Mouse (Mus musculus) neural tube, embryonic 14.5 days (tissue): ENCODE measurements around the gene Gab2. TPM values are rescaled to one million over a fixed set of nuclear protein-coding genes. Genes with fewer than 3 reads are reported as not detected.

Experiments used
- ATAC-seq: fragments of 200-750 bp; cut with Nextera tagmentation; 2 replicates; pipeline ENCODE4 v1.8.0; 2017; ENCODE audit warnings: low read depth, mild to moderate bottlenecking, moderate TSS enrichment, moderate library complexity
- H3K27ac ChIP-seq: fragments of 300-500 bp; sonication (generic); 2 replicates; pipeline ENCODE4 v1.5.1; 2014; ENCODE audit warnings: low read depth, mild to moderate bottlenecking, control low read depth, low read length, moderate library complexity, mixed read lengths
- H3K27me3 ChIP-seq: fragments of 300-500 bp; sonication (generic); 2 replicates; pipeline ENCODE4 v1.6.1; 2014; ENCODE audit warnings: low read length; ENCODE audit not compliant: control insufficient read depth, insufficient read depth
- H3K36me3 ChIP-seq: fragments of 300-500 bp; sonication (generic); 2 replicates; pipeline ENCODE4 v1.6.1; 2014; ENCODE audit warnings: low read length, mixed read lengths; ENCODE audit not compliant: control insufficient read depth, insufficient read depth
- H3K4me1 ChIP-seq: fragments of 300-500 bp; sonication (generic); 2 replicates; pipeline ENCODE4 v1.6.1; 2014; ENCODE audit warnings: low read length; ENCODE audit not compliant: control insufficient read depth, insufficient read depth
- H3K4me2 ChIP-seq: fragments of 300-500 bp; sonication (generic); 2 replicates; pipeline ENCODE4 v1.6.1; 2014; ENCODE audit warnings: mild to moderate bottlenecking, low read depth, low read length, control low read depth
- H3K4me3 ChIP-seq: fragments of 300-500 bp; sonication (generic); 2 replicates; pipeline ENCODE4 v1.5.1; 2014; ENCODE audit warnings: low read depth, low read length, control low read depth, mixed read lengths
- H3K9ac ChIP-seq: fragments of 300-500 bp; sonication (generic); replicated peaks from 2 replicates; pipeline ENCODE4 v1.6.1; 2014; ENCODE audit warnings: low read depth, mild to moderate bottlenecking, control low read depth, low read length, mixed read lengths
- H3K9me3 ChIP-seq: fragments of 300-500 bp; sonication (generic); 2 replicates; pipeline ENCODE4 v1.6.1; 2016; ENCODE audit warnings: low read length; ENCODE audit not compliant: control insufficient read depth
- WGBS: fragments of 180-500 bp; shearing (Covaris S2); extraction: QIAGEN DNeasy Blood & Tissue Kit; methylation state at CpG from one replicate; pipeline ENCODE4 v1.1.7; 2014; 5-methylcytosine and 5-hydroxymethylcytosine counted together
- polyA plus RNA-seq: library from polyadenylated mRNA; unstranded; fragments of >200 nt; fragmentation: Nextera tagmentation; extraction: Ambion mirVana; gene quantifications from 2 replicates; pipeline ENCODE4 v1.2.1, GENCODE M21; 2014

Gab2 gene
- polyA plus RNA-seq, 1 experiment from 2014 or later: 13.8 TPM

DNA sequence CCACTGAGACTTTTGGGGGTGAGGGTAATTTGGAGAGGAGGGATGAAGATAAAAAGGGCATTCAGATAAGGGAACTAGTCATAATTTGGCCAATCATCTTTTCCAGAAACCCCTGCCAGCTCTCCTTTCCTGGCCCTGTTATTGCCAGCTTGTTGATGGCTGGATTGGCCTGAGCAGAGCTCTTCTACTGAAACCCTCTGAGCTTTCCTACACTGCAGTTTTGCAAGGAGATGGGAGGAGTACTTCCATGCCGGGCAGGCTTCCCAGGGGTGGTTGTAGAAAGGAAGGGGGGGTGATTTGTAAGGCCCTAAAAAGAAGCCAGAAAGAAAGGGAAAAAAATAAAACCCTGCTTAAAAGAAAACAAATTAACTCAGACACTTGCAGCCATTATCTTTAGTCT lies 181.2 kb downstream of the Gab2 start:
- H3K36me3 ChIP-seq: no peaks in the 10 kb centered on the region
- no peaks in the 10 kb centered on the region for H3K4me1 ChIP-seq
- no peak overlapping the region for H3K9ac ChIP-seq
- H3K4me2 ChIP-seq: no peak overlapping the region
- 36% methylated on average over 1 of the region's 1 CpGs for WGBS
- H3K9me3 ChIP-seq: no peaks in the 10 kb centered on the region
- H3K27ac ChIP-seq: no peak overlapping the region
- H3K4me3 ChIP-seq: no peak overlapping the region
- no peak for ATAC-seq
- H3K27me3 ChIP-seq: no peaks in the 10 kb centered on the region

GRCm38 (mm10) chr7:97270367-97270766 lies 189.0 kb downstream of the Gab2 start:
- H3K36me3 ChIP-seq: no peaks in the 10 kb centered on the region
- no peaks in the 10 kb centered on the region for H3K27me3 ChIP-seq
- no peaks in the 10 kb centered on the region for H3K4me1 ChIP-seq
- no peaks in the 10 kb centered on the region for H3K9me3 ChIP-seq
- ATAC-seq: no peak
- no peak overlapping the region for H3K4me3 ChIP-seq
- H3K27ac ChIP-seq: no peak overlapping the region
- H3K9ac ChIP-seq: no peak overlapping the region
- H3K4me2 ChIP-seq: no peak overlapping the region

DNA sequence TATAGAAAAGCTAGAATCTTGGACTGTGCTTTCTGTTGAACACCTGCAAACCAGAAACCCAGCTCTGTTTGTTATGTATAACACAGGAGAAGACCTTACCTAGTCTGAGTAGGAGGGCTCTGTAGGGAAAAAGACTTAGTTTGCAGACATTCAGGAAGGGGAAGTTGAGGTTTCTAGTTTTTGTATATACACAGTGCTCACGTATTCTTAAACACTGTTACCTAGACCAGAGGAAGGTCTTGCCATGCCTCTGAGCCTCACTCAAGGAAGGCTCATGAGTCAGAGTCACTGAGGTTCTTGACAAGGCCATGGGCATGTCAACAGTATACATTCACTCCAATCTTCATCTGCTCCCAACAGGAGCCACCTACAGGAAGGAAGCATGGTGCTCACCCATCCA lies 189.7 kb downstream of the Gab2 start:
- H3K27me3 ChIP-seq: no peaks in the 10 kb centered on the region
- H3K4me1 ChIP-seq: no peaks in the 10 kb centered on the region
- no peak overlapping the region for H3K27ac ChIP-seq
- H3K4me3 ChIP-seq: no peak overlapping the region
- no peak overlapping the region for H3K4me2 ChIP-seq
- no peak for ATAC-seq
- no peaks in the 10 kb centered on the region for H3K9me3 ChIP-seq
- H3K36me3 ChIP-seq: no peaks in the 10 kb centered on the region
- H3K9ac ChIP-seq: no peak overlapping the region
- whole genome bisulfite sequencing: 93% methylated on average over 1 of the region's 1 CpGs

DNA sequence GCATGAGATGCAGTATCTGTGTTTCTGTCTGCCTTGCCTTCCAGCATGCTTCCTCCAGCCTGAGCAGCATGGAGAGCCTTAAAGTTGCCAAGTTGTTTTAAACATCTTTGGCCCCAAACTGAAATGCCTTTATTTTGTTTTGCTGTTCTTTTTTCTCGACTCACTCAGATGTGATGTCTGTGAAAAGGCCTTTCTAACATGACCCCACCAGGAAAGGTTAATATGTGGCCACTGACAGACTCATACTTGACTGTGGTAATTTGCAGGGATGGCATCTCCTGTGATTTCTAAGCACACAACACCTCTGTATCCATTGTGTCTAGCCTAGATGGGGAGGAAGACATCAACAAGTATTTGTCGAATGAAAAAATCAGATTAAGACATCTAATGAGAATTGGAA lies 215.6 kb downstream of the Gab2 start:
- Histone ChIP-seq H3K4me2 (no peak overlapping the region), H3K36me3 (0 out of 2 replicates have a peak, but pooled peaks cover 4% of the 10 kb centered on the region), H3K4me1 (no peaks in the 10 kb centered on the region), H3K27ac (no peak overlapping the region), H3K9me3 (no peaks in the 10 kb centered on the region), H3K27me3 (no peaks in the 10 kb centered on the region), H3K4me3 (no peak overlapping the region), H3K9ac (no peak overlapping the region)
- ATAC-seq: no peak
- WGBS: 58% methylated on average over 2 of the region's 2 CpGs

DNA sequence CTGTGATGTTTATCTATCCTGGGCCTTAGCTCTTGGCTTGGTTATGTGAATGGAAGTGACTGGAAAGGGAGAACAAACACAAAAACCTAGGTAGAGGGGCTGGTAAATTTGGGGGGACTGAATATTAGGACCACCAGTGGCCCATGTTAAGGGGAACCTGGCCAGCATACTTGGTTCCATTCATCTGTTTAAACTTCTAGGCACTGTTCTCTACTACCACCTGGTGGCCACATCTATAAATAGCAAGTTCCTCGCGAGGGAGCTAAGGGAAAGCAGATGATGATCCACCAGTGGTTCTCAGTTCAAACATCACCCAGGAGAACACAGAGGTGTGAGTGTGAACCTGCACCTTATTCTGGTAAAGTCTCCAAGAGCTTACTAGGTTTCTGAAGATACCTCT lies 216.1 kb downstream of the Gab2 start:
- 2% methylated on average over 2 of the region's 2 CpGs for WGBS

DNA sequence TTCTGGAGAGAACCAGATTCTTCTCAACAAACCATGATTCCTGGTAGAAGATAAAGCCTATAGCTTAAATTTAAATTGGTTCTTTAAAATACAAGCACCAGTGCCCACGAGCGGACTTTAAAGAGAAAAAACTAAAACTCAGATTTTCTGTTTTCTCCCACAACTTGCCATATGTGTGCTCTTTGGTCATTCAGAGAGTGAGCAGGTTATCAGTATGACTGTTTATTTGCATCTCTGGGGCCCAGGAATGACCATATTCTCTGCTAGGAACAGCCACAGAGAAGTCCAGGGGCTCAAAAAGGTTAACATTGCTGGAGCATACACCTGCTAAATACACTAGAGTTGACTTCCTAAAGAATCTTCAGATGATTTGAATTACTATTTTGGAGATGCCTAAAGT lies 216.9 kb downstream of the Gab2 start:
- H3K4me2 ChIP-seq: no peak overlapping the region
- H3K4me1 ChIP-seq: no peaks in the 10 kb centered on the region
- ATAC-seq: no peak
- 0 out of 2 replicates have a peak, but pooled peaks cover 6% of the 10 kb centered on the region for H3K36me3 ChIP-seq
- H3K4me3 ChIP-seq: no peak overlapping the region
- no peaks in the 10 kb centered on the region for H3K9me3 ChIP-seq
- H3K9ac ChIP-seq: no peak overlapping the region
- H3K27me3 ChIP-seq: no peaks in the 10 kb centered on the region
- 95% methylated on average over 2 of the region's 2 CpGs for WGBS
- H3K27ac ChIP-seq: no peak overlapping the region

More for the DNA sequence above, 216.1 kb downstream of the Gab2 start:
- Histone ChIP-seq H3K4me1 (no peaks in the 10 kb centered on the region), H3K9ac (no peak overlapping the region), H3K27me3 (no peaks in the 10 kb centered on the region), H3K9me3 (no peaks in the 10 kb centered on the region), H3K27ac (no peak overlapping the region), H3K4me2 (no peak overlapping the region), H3K36me3 (0 out of 2 replicates have a peak, but pooled peaks cover 4% of the 10 kb centered on the region), H3K4me3 (no peak overlapping the region)
- peak; percentile 56; the same call in 1 of the 2 replicates for ATAC-seq

DNA sequence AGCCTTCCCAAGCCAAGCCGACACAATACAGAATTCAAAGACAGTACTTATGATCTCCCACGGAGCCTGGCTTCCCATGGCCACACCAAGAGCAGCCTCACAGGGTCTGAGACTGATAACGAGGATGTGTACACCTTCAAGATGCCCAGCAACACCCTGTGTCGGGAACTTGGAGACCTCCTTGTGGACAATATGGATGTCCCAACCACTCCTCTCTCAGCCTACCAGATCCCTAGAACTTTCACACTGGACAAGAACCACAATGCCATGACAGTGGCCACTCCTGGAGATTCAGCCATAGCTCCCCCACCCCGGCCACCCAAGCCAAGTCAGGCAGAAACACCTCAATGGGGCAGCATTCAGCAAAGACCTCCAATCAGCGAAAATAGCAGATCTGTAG lies 217.6 kb downstream of the Gab2 start:
- no peak overlapping the region for H3K4me2 ChIP-seq
- no peaks in the 10 kb centered on the region for H3K27me3 ChIP-seq
- WGBS: 87% methylated on average over 6 of the region's 6 CpGs
- no peak overlapping the region for H3K4me3 ChIP-seq
- H3K4me1 ChIP-seq: no peaks in the 10 kb centered on the region
- no peak for ATAC-seq
- H3K27ac ChIP-seq: no peak overlapping the region
- 0 out of 2 replicates have a peak, but pooled peaks cover 7% of the 10 kb centered on the region for H3K36me3 ChIP-seq
- no peaks in the 10 kb centered on the region for H3K9me3 ChIP-seq
- no peak overlapping the region for H3K9ac ChIP-seq

- no peaks in the 10 kb centered on the region for H3K4me1 ChIP-seq
- no peak overlapping the region for H3K9ac ChIP-seq
- no peaks in the 10 kb centered on the region for H3K27me3 ChIP-seq
- H3K36me3 ChIP-seq: peaks cover 12% of the 10 kb centered on the region; the same call in 1 of the 2 replicates
- ATAC-seq: no peak
- no peak overlapping the region for H3K27ac ChIP-seq
- 90% methylated on average over 2 of the region's 2 CpGs for whole genome bisulfite sequencing
- no peaks in the 10 kb centered on the region for H3K9me3 ChIP-seq
- H3K4me2 ChIP-seq: no peak overlapping the region
- no peak overlapping the region for H3K4me3 ChIP-seq
Measured at GRCm38 (mm10) chr7:97300914-97301313, 219.5 kb downstream of the Gab2 start.

- H3K27ac ChIP-seq: no peak overlapping the region
- no peak for ATAC-seq
- no peaks in the 10 kb centered on the region for H3K4me1 ChIP-seq
- no peaks in the 10 kb centered on the region for H3K9me3 ChIP-seq
- peaks cover 15% of the 10 kb centered on the region; the same call in 1 of the 2 replicates for H3K36me3 ChIP-seq
- H3K27me3 ChIP-seq: no peaks in the 10 kb centered on the region
- 87% methylated on average over 8 of the region's 8 CpGs for WGBS
- H3K4me2 ChIP-seq: no peak overlapping the region
- no peak overlapping the region for H3K4me3 ChIP-seq
- no peak overlapping the region for H3K9ac ChIP-seq
Measured at GRCm38 (mm10) chr7:97301321-97301720, 219.9 kb downstream of the Gab2 start.
